ENCODE assay signal across 21 mouse cellular contexts in genomic region chr10:96406306-96406705, GRCm38 (mm10).
A peak's percentile ranks its signal among the peaks of the same experiment; 100 is the strongest.
DNase-seq lines count a peak whose midpoint lies in the region; ATAC-seq lines count a peak whose summit lies in the region.
"Had no signal": no experiment of that assay in that cellular context is flagged by ENCODE, and none has a peak within 500 bp of the region (broad histone marks: within the 10 kb centered on the region; RNA-seq: fewer than 3 reads in every experiment).

No protein-coding gene starts in this region.

- peak; percentile 55 for DNase-seq in CD4-positive, CD25-positive, alpha-beta regulatory T cell, adult 2 months (ENCODE audit: low read depth, low spot score)
- DNase-seq in testis, postnatal 14 days (ENCODE audit: low spot score): peak; percentile 45
- DNase-seq in testis, postnatal 10 days (ENCODE audit: low spot score): no peak
- peak; percentile 27 for DNase-seq in T-cell, adult 2 months (ENCODE audit: low spot score)
- DNase-seq in naive thymus-derived CD4-positive, alpha-beta T cell, adult 2 months (ENCODE audit: low read depth): peak; percentile 64
- DNase-seq in kidney, postnatal 10 days: no peak
- DNase-seq in heart, adult 9 months (ENCODE audit: low spot score in 2 of 2): no peak
- DNase-seq: adrenal gland, adult 8-10 months; adrenal gland, postnatal 14 days; adrenal gland, postnatal 36 days; B cell, adult 2 months; cerebellum, adult 11-12 months; cerebellum, adult 2 months; cerebellum, adult 9-10 months; cerebellum, postnatal 10 days; cerebellum, postnatal 25 days; forebrain, postnatal 0 days had no signal

- ATAC-seq in CD4-positive, CD25-positive, alpha-beta regulatory T cell, adult 4 months: no peak
- ATAC-seq: activated CD4-positive, CD25-positive, alpha-beta regulatory T cell, adult 4 months; forebrain, embryonic 13.5 days; forebrain, embryonic 15.5 days; forebrain, postnatal 0 days had no signal

Comparison
In these comparisons a context has a peak if more than half of its experiments do, and no peak if none do; other contexts are left out.
1. DNase-seq: peak in CD4-positive, CD25-positive, alpha-beta regulatory T cell, adult 2 months (single experiment), testis, postnatal 14 days (single experiment), T-cell, adult 2 months (single experiment) and naive thymus-derived CD4-positive, alpha-beta T cell, adult 2 months (single experiment); none in testis, postnatal 10 days (single experiment), kidney, postnatal 10 days (single experiment) and heart, adult 9 months (0 of 2).